Mouse (Mus musculus) cortical plate, adult 2 months (tissue): Measurements from ENCODE around the gene Ankfy1.

ENCODE experiments used
- CTCF ChIP-seq: fragments of 200-500 bp; IDR thresholded peaks from 2 replicates; pipeline ENCODE4 v1.5.1; 2011; ENCODE audit warnings: mild to moderate bottlenecking, control low read depth, low read length; ENCODE audit not compliant: insufficient read depth; ENCODE audit errors: extremely low read depth
- POLR2A ChIP-seq: fragments of 200-500 bp; IDR thresholded peaks from 2 replicates; pipeline ENCODE4 v1.6.1; 2011; ENCODE audit warnings: mild to moderate bottlenecking, low read length, control low read depth; ENCODE audit not compliant: insufficient read depth; ENCODE audit errors: extremely low read depth

GRCm38 (mm10) chr11:72664641-72665040 lies 25.2 kb upstream of the Ankfy1 start:
- TF ChIP-seq POLR2A: no peak
- no peak for TF ChIP-seq CTCF
